Comparison of ENCODE assay signal across 8 mouse cellular contexts in genomic region chr2:32821041-32821802, GRCm38 (mm10). TPM values are rescaled to one million over a fixed set of nuclear protein-coding genes. Genes with fewer than 3 reads are reported as not detected.
A peak's percentile ranks its signal among the peaks of the same experiment; 100 is the strongest.
DNase-seq lines count a peak whose midpoint lies in the region; TF ChIP-seq lines count a peak whose summit lies in the region.

No protein-coding gene starts in this region.

- DNase-seq in adrenal gland, adult (ENCODE audit: inconsistent age in 2 of 2, low spot score in 1 of 2) = peak; percentile 33 to 77
- no peak for DNase-seq in adrenal gland, postnatal 4 days (ENCODE audit: low spot score in 2 of 2)
- no peak for DNase-seq in layer of hippocampus, adult 2 months (ENCODE audit: low spot score in 2 of 2)
- no peak for DNase-seq in layer of hippocampus, postnatal 36 days
- DNase-seq in c-Kit-positive CD71-positive TER-119-negative erythroid progenitor cells, embryonic 14.5 days (ENCODE audit: low read depth) = peak; percentile 46
- peak; percentile 24 for DNase-seq in liver, adult 2 months (ENCODE audit: extremely low read depth, low read depth, low spot score)
- peak; percentile 51 for DNase-seq in retina, postnatal 1 day
- DNase-seq in left cerebral cortex, adult 8-10 months (ENCODE audit: low spot score in 2 of 2) = no peak

- no peak overlapping the region for H3K27ac ChIP-seq in layer of hippocampus, adult 2 months
- H3K27ac ChIP-seq in liver, adult 2 months (replicated peaks; ENCODE audit: insufficient read depth, low read depth, low read length) = no peak overlapping the region

- 60% methylated on average over 11 of the region's 11 CpGs for WGBS in liver, adult 2 months

- no peaks in the 10 kb centered on the region for H3K79me2 ChIP-seq in liver, adult 2 months (ENCODE audit: control insufficient read depth, insufficient read depth, low read length)

- peaks cover 2% of the 10 kb centered on the region; the same call in 1 of the 2 replicates for H3K4me1 ChIP-seq in liver, adult 2 months (ENCODE audit: control insufficient read depth, insufficient read depth, low read length)

- no peak overlapping the region for H3K9ac ChIP-seq in liver, adult 2 months (ENCODE audit: low read depth, low read length)

- TF ChIP-seq CTCF in layer of hippocampus, adult 2 months (conservative IDR thresholded peaks at IDR 0.05) = peak; percentile 77
- TF ChIP-seq CTCF in liver, adult 2 months (IDR thresholded peaks at IDR 0.05; ENCODE audit: low read depth, low read length) = peak; percentile 50; the same call in 1 of the 2 replicates

- H3K36me3 ChIP-seq in liver, adult 2 months (ENCODE audit: control insufficient read depth, insufficient read depth, low read length) = no peaks in the 10 kb centered on the region

- H3K4me3 ChIP-seq in layer of hippocampus, adult 2 months = no peak overlapping the region
- no peak overlapping the region for H3K4me3 ChIP-seq in liver, adult 2 months (ENCODE audit: insufficient read depth, low read depth, low read length)

- H3K27me3 ChIP-seq in liver, adult 2 months (ENCODE audit: control insufficient read depth, insufficient read depth, low read length) = no peaks in the 10 kb centered on the region

- TF ChIP-seq POLR2A in liver, adult 2 months (IDR thresholded peaks at IDR 0.05; ENCODE audit: extremely low read depth, insufficient read depth, low read length) = no peak

RNA-seq across cellular contexts. Expression of gene Stxbp1, which starts 25.8 kb away (rescaled TPM):
- 10 to 100 TPM; 42.5 to 48.7 TPM for total RNA-seq in adrenal gland, postnatal 4 days (2021)
- 100 to 1,000 TPM; 550 to 603 TPM for total RNA-seq in layer of hippocampus, adult 2 months (2021)
- 100 to 1,000 TPM; 561 to 604 TPM for total RNA-seq in layer of hippocampus, postnatal 36 days (2021)
- total RNA-seq in liver, adult 2 months (2014; rRNA removed) = 0.74 and 1.7 TPM in 2 replicates
- 1.3 and 1.6 TPM in 2 replicates for polyA plus RNA-seq in liver, adult 2 months (2012; rRNA removed)
- total RNA-seq in left cerebral cortex, adult 8-10 months (2022) = 100 to 1,000 TPM; 883 to 958 (median 954) TPM

RNA-seq across cellular contexts. Expression of gene Cfap157, which starts 37.0 kb away (rescaled TPM):
- not detected for total RNA-seq in adrenal gland, postnatal 4 days (2021)
- 1 to 10 TPM in 1 of 2 experiments, not detected in 1; 2.0 TPM for total RNA-seq in layer of hippocampus, adult 2 months (2021)
- total RNA-seq in layer of hippocampus, postnatal 36 days (2021) = under 1 TPM; 0.43 to 0.72 TPM
- total RNA-seq in liver, adult 2 months (2014; rRNA removed) = not detected in 2 replicates
- polyA plus RNA-seq in liver, adult 2 months (2012; rRNA removed) = not detected in 2 replicates
- 1 to 10 TPM in 1 of 4 experiments, under 1 TPM in 2, not detected in 1; 0.27 to 1.0 (median 0.66) TPM for total RNA-seq in left cerebral cortex, adult 8-10 months (2022)

RNA-seq across cellular contexts. Expression of gene Ptrh1, which starts 45.6 kb away (rescaled TPM):
- 1 to 10 TPM; 4.0 to 5.2 TPM for total RNA-seq in adrenal gland, postnatal 4 days (2021)
- total RNA-seq in layer of hippocampus, adult 2 months (2021) = 1 to 10 TPM; 5.9 to 6.4 TPM
- total RNA-seq in layer of hippocampus, postnatal 36 days (2021) = 1 to 10 TPM; 5.2 to 6.9 TPM
- 1.2 and 1.5 TPM in 2 replicates for total RNA-seq in liver, adult 2 months (2014; rRNA removed)
- polyA plus RNA-seq in liver, adult 2 months (2012; rRNA removed) = 2.3 and 2.8 TPM in 2 replicates
- total RNA-seq in left cerebral cortex, adult 8-10 months (2022) = 1 to 10 TPM; 6.4 to 9.2 (median 7.7) TPM

RNA-seq across cellular contexts. Expression of gene Ttc16, which starts 45.8 kb away (rescaled TPM):
- total RNA-seq in adrenal gland, postnatal 4 days (2021) = under 1 TPM in 1 of 2 experiments, not detected in 1; 0.23 TPM
- total RNA-seq in layer of hippocampus, adult 2 months (2021) = under 1 TPM; 0.69 to 0.82 TPM
- 1 to 10 TPM in 1 of 2 experiments, under 1 TPM in 1; 0.85 to 1.1 TPM for total RNA-seq in layer of hippocampus, postnatal 36 days (2021)
- total RNA-seq in liver, adult 2 months (2014; rRNA removed) = under 0.01 and 0.07 TPM in 2 replicates
- polyA plus RNA-seq in liver, adult 2 months (2012; rRNA removed) = 0.10 and 0.22 TPM in 2 replicates
- under 1 TPM; 0.18 to 0.81 (median 0.53) TPM for total RNA-seq in left cerebral cortex, adult 8-10 months (2022)

RNA-seq across cellular contexts. Expression of gene Fam129b, which starts 54.7 kb away (rescaled TPM):
- 10 to 100 TPM; 30.8 to 35.5 TPM for total RNA-seq in adrenal gland, postnatal 4 days (2021)
- total RNA-seq in layer of hippocampus, adult 2 months (2021) = 10 to 100 TPM; 14.5 to 14.9 TPM
- 10 to 100 TPM; 14.0 to 17.7 TPM for total RNA-seq in layer of hippocampus, postnatal 36 days (2021)
- total RNA-seq in liver, adult 2 months (2014; rRNA removed) = 6.5 and 6.8 TPM in 2 replicates
- polyA plus RNA-seq in liver, adult 2 months (2012; rRNA removed) = 5.6 and 10.5 TPM in 2 replicates
- total RNA-seq in left cerebral cortex, adult 8-10 months (2022) = 10 to 100 TPM; 24.7 to 31.8 (median 28.4) TPM

Comparison
In these comparisons a context has a peak if more than half of its experiments do, and no peak if none do; other contexts are left out.
1. DNase-seq: peak in adrenal gland, adult (2 of 2), c-Kit-positive CD71-positive TER-119-negative erythroid progenitor cells, embryonic 14.5 days (single experiment), liver, adult 2 months (single experiment) and retina, postnatal 1 day (single experiment); none in adrenal gland, postnatal 4 days (0 of 2), layer of hippocampus, adult 2 months (0 of 2), layer of hippocampus, postnatal 36 days (0 of 2) and left cerebral cortex, adult 8-10 months (0 of 2).
2. RNA of gene Stxbp1, which starts 25.8 kb away (total RNA-seq): 883 to 958 TPM in left cerebral cortex, adult 8-10 months, 561 to 604 TPM in layer of hippocampus, postnatal 36 days, 550 to 603 TPM in layer of hippocampus, adult 2 months and 42.5 to 48.7 TPM in adrenal gland, postnatal 4 days; 0.74 to 1.7 TPM in liver, adult 2 months; every median in the first group is over 10 times any median in the second.